Mouse (Mus musculus) E14TG2a.4 (cell line): ENCODE measurements around the gene Plcb1.

Experiments used
- CTCF ChIP-seq: conservative IDR thresholded peaks from 2 replicates; pipeline ENCODE4 v1.5.1; 2014; ENCODE audit warnings: low read length
- POU5F1 ChIP-seq: IDR thresholded peaks from 2 replicates; pipeline ENCODE4 v1.6.1; 2014; ENCODE audit warnings: low read length, borderline replicate concordance

GRCm38 (mm10) chr2:134956436-134956835 lies 170.6 kb downstream of the Plcb1 start:
- no peak for TF ChIP-seq CTCF
- TF ChIP-seq POU5F1 = no peak
